Mouse (Mus musculus) intestine, postnatal 0 days (tissue): ENCODE results near the gene Afmid. TPM values are rescaled to one million over a fixed set of nuclear protein-coding genes. Genes with fewer than 3 reads are reported as not detected.
A peak's percentile ranks its signal among the peaks of the same experiment; 100 is the strongest.
"Not testable (repeated sequence)": the region's sequence is repeated elsewhere in the genome, so short reads cannot be mapped to it uniquely, and the experiment has no call there.

ENCODE experiments used
- ATAC-seq: fragments of 200-750 bp; cut with Nextera tagmentation; 2 replicates; pipeline ENCODE4 v1.8.0; 2017; ENCODE audit warnings: mild to moderate bottlenecking, moderate TSS enrichment, moderate library complexity
- H3K27ac ChIP-seq: fragments of 300-500 bp; sonication (generic); 2 replicates; pipeline ENCODE4 v1.5.1; 2014; ENCODE audit warnings: mild to moderate bottlenecking, low read depth, low read length, moderate library complexity
- H3K27me3 ChIP-seq: fragments of 300-500 bp; sonication (generic); replicated peaks from 2 replicates; pipeline ENCODE4 v1.6.1; 2014; ENCODE audit warnings: low read length, mixed read lengths; ENCODE audit not compliant: control insufficient read depth, insufficient read depth
- H3K36me3 ChIP-seq: fragments of 300-500 bp; sonication (generic); 2 replicates; pipeline ENCODE4 v1.6.1; 2014; ENCODE audit warnings: mild to moderate bottlenecking, moderate library complexity; ENCODE audit not compliant: control insufficient read depth, insufficient read depth
- H3K4me1 ChIP-seq: fragments of 300-500 bp; sonication (generic); replicated peaks from 2 replicates; pipeline ENCODE4 v1.6.1; 2014; ENCODE audit warnings: antibody characterized with exemption, low read length, mixed read lengths; ENCODE audit not compliant: control insufficient read depth, insufficient read depth
- H3K4me2 ChIP-seq: fragments of 300-500 bp; sonication (generic); replicated peaks from 2 replicates; pipeline ENCODE4 v1.6.1; 2014; ENCODE audit warnings: low read depth, mild to moderate bottlenecking, moderate library complexity
- H3K4me3 ChIP-seq: fragments of 300-500 bp; sonication (generic); 2 replicates; pipeline ENCODE4 v1.5.1; 2014; ENCODE audit warnings: low read depth, low read length
- H3K9ac ChIP-seq: fragments of 300-500 bp; sonication (generic); 2 replicates; pipeline ENCODE4 v1.6.1; 2014; ENCODE audit warnings: mild to moderate bottlenecking, low read depth, low read length
- H3K9me3 ChIP-seq: fragments of 300-500 bp; sonication (generic); 2 replicates; pipeline ENCODE4 v1.6.1; 2016; ENCODE audit warnings: mixed run types; ENCODE audit not compliant: control insufficient read depth
- CTCF ChIP-seq: sonication (generic); IDR thresholded peaks from 2 replicates; pipeline ENCODE4 v1.5.1; 2016; ENCODE audit warnings: low read depth, mild to moderate bottlenecking, control low read depth, antibody characterized with exemption, moderate library complexity
- WGBS: fragments of 180-500 bp; shearing (Covaris S2); extraction: QIAGEN DNeasy Blood & Tissue Kit; methylation state at CpG from one replicate; pipeline ENCODE4 v1.1.7; 2014; 5-methylcytosine and 5-hydroxymethylcytosine counted together
- polyA plus RNA-seq: library from polyadenylated mRNA; unstranded; fragments of >200 nt; fragmentation: Nextera tagmentation; extraction: Ambion mirVana; gene quantifications from 2 replicates; pipeline ENCODE4 v1.2.1, GENCODE M21; 2015

Gene Afmid
- polyA plus RNA-seq, 1 experiment from 2014 or later: 7.0 TPM

DNA sequence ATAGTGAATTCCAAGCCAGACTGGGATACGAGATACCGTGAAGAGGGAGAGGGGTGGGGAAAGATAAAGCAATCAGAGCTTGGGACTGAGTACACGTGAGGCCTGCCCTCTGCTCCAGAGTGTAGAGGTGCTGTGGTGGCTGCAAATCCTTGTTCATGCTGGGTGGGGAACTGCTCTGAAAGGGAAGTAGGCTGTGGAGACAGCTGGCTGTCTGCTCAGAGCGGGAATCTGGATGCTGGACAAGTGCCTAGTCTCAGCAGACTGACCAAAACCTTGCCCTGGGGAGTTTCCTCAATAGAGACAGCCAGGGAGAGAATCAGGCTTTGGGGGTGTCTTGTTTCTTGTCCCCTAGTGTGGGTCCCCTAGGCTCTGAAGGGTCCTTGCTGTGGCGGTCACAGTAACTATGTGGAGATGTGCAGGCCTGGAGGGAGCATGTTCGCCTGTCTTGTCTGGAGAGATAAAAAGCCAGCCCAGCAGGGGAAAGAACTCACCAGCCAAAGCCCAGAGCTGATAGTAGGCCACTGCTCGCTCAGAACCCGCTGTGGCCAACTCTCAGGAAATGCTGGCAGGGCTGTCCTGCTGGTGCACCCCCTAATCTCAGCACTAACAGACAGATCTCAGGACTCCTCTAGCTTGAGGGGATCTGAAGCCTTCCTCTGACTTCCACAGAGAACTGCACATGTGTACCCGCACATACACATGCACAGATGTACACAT lies 3.3 kb downstream of the Afmid start:
- Histone ChIP-seq H3K4me2 (peak overlapping the region; percentile 89; the same call in 1 of the 2 replicates), H3K4me3 (no peak overlapping the region), H3K36me3 (no peaks in the 10 kb centered on the region), H3K9ac (no peak overlapping the region), H3K27me3 (no peaks in the 10 kb centered on the region), H3K4me1 (peaks cover 36% of the 10 kb centered on the region), H3K9me3 (no peaks in the 10 kb centered on the region), H3K27ac (peak overlapping the region; percentile 80)
- peak; percentile 23 for ATAC-seq
- no peak for TF ChIP-seq CTCF
- WGBS: 26% methylated on average over 9 of the region's 9 CpGs

DNA sequence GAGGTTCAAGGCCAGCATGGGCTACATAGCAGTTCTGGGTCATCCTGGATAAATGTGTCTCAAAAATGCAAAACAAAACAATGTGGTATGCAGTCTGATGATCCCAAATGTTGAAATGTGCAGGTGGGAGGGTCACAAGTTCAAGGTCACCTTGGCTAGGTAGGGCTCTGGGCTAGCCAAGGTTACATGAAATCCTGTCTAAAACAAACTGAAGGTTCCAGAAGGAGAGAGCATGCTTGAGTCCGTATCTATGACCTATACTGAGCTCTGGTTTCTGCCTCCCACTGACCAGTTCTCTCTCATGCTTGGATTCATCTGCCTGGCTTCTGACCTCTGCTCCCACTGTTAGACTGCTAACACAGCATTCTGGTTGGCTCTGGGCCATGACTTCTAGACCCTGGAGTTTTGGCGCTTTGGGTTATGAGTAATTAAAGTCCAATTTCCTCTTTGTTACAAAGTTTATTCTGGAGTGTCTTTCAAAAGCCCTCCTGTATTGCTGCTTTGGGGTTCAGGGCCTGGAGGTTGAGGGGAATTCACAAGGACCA lies 4.0 kb downstream of the Afmid start:
- Histone ChIP-seq H3K9me3 (no peaks in the 10 kb centered on the region), H3K36me3 (no peaks in the 10 kb centered on the region), H3K9ac (no peak overlapping the region), H3K4me2 (no peak overlapping the region), H3K27me3 (no peaks in the 10 kb centered on the region), H3K27ac (peak overlapping the region; percentile 80), H3K4me3 (no peak overlapping the region), H3K4me1 (peaks cover 34% of the 10 kb centered on the region)
- no peak for TF ChIP-seq CTCF
- no peak for ATAC-seq
- 26% methylated on average over 2 of the region's 2 CpGs for WGBS

DNA sequence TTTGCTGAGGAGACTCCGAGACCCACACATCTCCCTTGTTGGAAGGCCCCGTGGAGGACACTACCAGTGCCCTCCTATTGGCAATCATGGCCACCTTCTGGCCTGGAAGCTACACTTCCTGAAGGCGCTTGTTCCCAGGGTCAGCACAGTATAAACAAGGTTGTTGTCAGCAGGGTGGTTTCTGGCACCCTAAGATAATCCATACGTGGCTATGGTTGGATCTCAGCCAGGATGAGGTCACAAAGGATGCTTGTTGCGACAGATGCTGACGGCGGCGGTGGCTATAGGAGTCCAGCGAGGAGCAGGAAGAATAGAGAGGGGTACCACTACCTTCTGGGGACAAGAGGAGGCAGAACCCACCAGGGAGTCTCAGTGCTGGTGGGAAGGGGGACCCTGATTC lies 4.7 kb downstream of the Afmid start:
- Histone ChIP-seq H3K4me3 (no peak overlapping the region), H3K36me3 (no peaks in the 10 kb centered on the region), H3K9ac (no peak overlapping the region), H3K27ac (peak overlapping the region; percentile 80), H3K4me1 (peaks cover 29% of the 10 kb centered on the region), H3K9me3 (no peaks in the 10 kb centered on the region), H3K4me2 (no peak overlapping the region), H3K27me3 (no peaks in the 10 kb centered on the region)
- TF ChIP-seq CTCF: no peak
- peak; percentile 15 for ATAC-seq
- WGBS: 36% methylated on average over 9 of the region's 9 CpGs

DNA sequence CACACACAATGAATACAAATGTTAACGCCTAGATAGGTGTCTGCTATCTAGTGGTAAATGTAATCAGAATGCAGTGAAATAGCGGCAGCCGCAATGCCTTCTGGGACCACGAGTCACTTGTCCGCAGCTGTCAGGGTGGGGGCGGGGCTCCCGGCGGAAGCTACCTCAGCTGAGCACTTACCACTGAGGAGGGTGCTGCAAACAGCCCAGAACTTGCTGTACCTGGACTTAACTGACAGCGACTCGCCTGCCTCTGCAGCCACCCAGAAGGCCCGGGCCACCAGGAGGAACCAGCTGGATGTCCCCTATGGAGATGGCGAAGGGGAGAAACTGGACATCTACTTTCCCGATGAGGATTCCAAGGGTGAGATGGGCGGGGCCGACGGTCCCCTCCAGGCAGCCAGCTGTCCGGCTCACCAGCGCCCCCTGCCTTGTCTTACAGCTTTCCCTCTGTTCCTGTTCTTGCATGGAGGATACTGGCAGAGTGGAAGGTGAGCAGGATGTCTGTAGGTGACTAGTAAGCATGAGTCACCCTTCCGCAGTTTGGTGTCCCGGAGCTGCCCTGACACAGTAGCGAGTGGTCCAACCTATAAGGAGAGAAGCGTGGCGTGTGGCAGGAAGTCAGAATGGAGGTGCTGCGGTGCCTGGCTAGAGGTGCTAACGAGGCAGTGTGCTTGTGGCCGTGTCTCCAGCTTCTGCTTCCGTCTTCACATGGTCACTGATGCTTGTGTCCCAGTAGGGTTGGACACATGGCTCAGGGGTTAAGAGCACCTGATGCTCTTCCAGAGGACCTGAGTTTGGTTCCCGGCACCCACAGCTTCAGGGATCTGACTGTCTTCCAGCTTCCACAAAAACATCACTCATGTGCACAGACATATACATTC lies 6.6 kb downstream of the Afmid start:
- Histone ChIP-seq H3K4me3 (peak overlapping the region; percentile 17), H3K9me3 (no peaks in the 10 kb centered on the region), H3K27ac (peak overlapping the region; percentile 67), H3K27me3 (no peaks in the 10 kb centered on the region), H3K36me3 (no peaks in the 10 kb centered on the region), H3K4me1 (peaks cover 27% of the 10 kb centered on the region), H3K9ac (no peak overlapping the region), H3K4me2 (peak overlapping the region; percentile 56)
- peak; percentile 56 for ATAC-seq
- 23% methylated on average over 28 of the region's 28 CpGs for WGBS
- peak; percentile 95 for TF ChIP-seq CTCF

DNA sequence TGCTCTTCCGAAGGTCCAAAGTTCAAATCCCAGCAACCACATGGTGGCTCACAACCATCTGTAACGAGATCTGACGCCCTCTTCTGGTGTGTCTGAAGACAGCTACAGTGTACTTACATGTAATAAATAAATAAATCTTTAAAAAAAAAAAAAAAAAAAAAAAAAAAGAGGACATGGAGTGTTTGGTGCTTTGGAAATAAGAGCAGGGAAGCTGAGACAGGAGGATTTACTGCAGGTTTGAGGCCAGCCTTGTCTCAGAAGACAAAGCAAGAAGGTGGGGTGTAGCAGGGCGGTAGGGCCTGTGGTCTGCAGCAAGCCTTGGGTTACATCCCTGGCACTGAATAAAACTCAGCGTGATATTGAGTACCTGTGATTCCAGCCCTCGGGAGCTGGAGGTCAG lies 7.8 kb downstream of the Afmid start:
- not testable (repeated sequence) for H3K36me3 ChIP-seq, ATAC-seq, H3K27me3 ChIP-seq, H3K9ac ChIP-seq, H3K4me3 ChIP-seq, H3K9me3 ChIP-seq
- WGBS: 71% methylated on average over 4 of the region's 6 CpGs
- Histone ChIP-seq H3K27ac (peak overlapping the region; percentile 70; the same call in 1 of the 2 replicates), H3K4me1 (peaks cover 18% of the 10 kb centered on the region; the same call in 1 of the 2 replicates), H3K4me2 (peak overlapping the region; percentile 45; the same call in 1 of the 2 replicates)

DNA sequence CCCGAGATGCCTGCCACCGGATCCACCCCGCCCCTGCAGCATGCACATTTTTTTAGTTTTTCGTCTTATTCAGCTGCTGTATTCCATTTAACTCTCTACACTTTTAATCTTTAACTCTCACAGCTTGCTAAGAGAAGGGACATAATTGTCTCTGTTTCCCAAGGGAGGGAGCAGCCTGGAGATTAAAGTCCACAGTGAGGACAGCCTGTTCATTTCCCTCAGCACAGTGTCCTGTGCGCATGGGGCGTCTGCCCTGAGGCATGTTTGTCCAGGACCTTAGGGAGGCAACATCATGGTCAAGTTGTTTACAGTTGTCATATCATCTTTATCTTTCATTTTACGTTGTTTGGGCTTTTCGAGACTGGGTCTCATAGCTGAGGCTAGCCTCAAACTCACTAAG lies 8.4 kb downstream of the Afmid start:
- TF ChIP-seq CTCF: no peak
- H3K4me3 ChIP-seq: no peak overlapping the region
- peak overlapping the region; percentile 70 for H3K27ac ChIP-seq
- 47% methylated on average over 8 of the region's 8 CpGs for WGBS
- no peak overlapping the region for H3K9ac ChIP-seq
- H3K36me3 ChIP-seq: no peaks in the 10 kb centered on the region
- H3K4me2 ChIP-seq: peak overlapping the region; percentile 45
- ATAC-seq: peak; percentile 30; the same call in 1 of the 2 replicates
- no peaks in the 10 kb centered on the region for H3K9me3 ChIP-seq
- no peaks in the 10 kb centered on the region for H3K27me3 ChIP-seq
- H3K4me1 ChIP-seq: peaks cover 20% of the 10 kb centered on the region; the same call in 1 of the 2 replicates
